Mouse (Mus musculus) limb, embryonic 13.5 days (tissue): ENCODE measurements around the gene Traf4. TPM values are rescaled to one million over a fixed set of nuclear protein-coding genes. Genes with fewer than 3 reads are reported as not detected.

Experiments used
- ATAC-seq: fragments of 200-750 bp; cut with Nextera tagmentation; 2 replicates; pipeline ENCODE4 v1.8.0; 2017; ENCODE audit warnings: low read depth, moderate number of reproducible peaks, moderate TSS enrichment; ENCODE audit not compliant: low FRiP score
- H3K27ac ChIP-seq: fragments of 300-500 bp; sonication (generic); 2 replicates; pipeline ENCODE4 v1.5.1; 2015; ENCODE audit warnings: inconsistent platforms, mild to moderate bottlenecking, moderate library complexity
- H3K27me3 ChIP-seq: fragments of 300-500 bp; sonication (generic); 2 replicates; pipeline ENCODE4 v1.6.1; 2015; ENCODE audit warnings: mild to moderate bottlenecking, inconsistent platforms
- H3K36me3 ChIP-seq: fragments of 300-500 bp; sonication (generic); 2 replicates; pipeline ENCODE4 v1.6.1; 2015; ENCODE audit warnings: inconsistent platforms, mild to moderate bottlenecking, moderate library complexity
- H3K4me1 ChIP-seq: fragments of 300-500 bp; sonication (generic); 2 replicates; pipeline ENCODE4 v1.6.1; 2015; ENCODE audit warnings: inconsistent platforms
- H3K4me2 ChIP-seq: fragments of 300-500 bp; sonication (generic); replicated peaks from 2 replicates; pipeline ENCODE4 v1.6.1; 2015; ENCODE audit warnings: inconsistent platforms, mild to moderate bottlenecking, moderate library complexity
- H3K4me3 ChIP-seq: fragments of 300-500 bp; sonication (generic); 2 replicates; pipeline ENCODE4 v1.5.1; 2015; ENCODE audit warnings: moderate library complexity, mild to moderate bottlenecking, inconsistent platforms
- H3K9ac ChIP-seq: fragments of 300-500 bp; sonication (generic); 2 replicates; pipeline ENCODE4 v1.6.1; 2015; ENCODE audit warnings: mild to moderate bottlenecking, inconsistent platforms
- H3K9me3 ChIP-seq: fragments of 300-500 bp; sonication (generic); 2 replicates; pipeline ENCODE4 v1.6.1; 2016; ENCODE audit warnings: inconsistent platforms
- WGBS: fragments of 180-500 bp; shearing (Covaris S2); methylation state at CpG from one replicate; pipeline ENCODE4 v1.1.7; 2015; 5-methylcytosine and 5-hydroxymethylcytosine counted together
- polyA plus RNA-seq: library from polyadenylated mRNA; unstranded; fragments of >200 nt; fragmentation: Nextera tagmentation; extraction: Ambion mirVana; gene quantifications from 2 replicates; pipeline ENCODE4 v1.2.1, GENCODE M21; 2015

The Traf4 gene
- polyA plus RNA-seq, 1 experiment from 2014 or later, result 108 TPM

DNA sequence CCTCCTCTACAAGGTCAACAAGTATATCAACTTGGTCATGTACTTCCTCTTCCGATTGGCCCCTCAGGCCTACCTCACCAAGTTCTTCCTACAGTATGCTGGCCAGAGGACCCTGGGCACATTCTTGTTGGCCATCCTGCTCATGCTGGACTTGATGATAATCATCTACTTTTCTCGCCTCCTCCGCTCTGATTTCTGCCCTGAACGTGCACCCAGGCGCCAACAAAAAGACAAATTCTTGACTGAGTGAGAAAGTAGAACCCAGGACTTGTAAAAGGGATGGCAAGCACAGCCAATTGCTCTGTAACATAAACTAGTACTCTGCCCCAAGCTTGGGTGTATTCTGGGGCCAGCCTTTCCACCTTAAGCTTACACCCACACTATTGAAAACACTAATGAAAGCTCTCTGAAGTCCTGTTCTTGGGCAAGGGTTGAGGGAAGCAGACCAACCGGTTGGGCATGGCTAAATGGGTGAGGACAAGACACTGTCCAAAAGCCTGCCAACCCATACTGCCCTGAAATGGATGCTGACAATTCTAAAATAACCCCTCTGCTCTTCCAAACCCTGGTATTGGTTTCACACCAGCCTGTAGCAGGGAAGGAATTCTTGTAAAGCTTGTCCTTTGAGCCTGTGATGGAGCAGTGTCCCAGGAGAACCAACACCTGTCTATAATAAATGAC lies 14.8 kb upstream of the Traf4 start:
- Histone ChIP-seq H3K9me3 (no peaks in the 10 kb centered on the region), H3K4me3 (peak overlapping the region; percentile 68; the same call in 1 of the 2 replicates), H3K4me1 (peaks cover 57% of the 10 kb centered on the region), H3K27me3 (no peaks in the 10 kb centered on the region), H3K27ac (0 out of 2 replicates have a peak overlapping the region, but pooled peaks have one; percentile 28), H3K4me2 (peak overlapping the region; percentile 91), H3K36me3 (peaks cover 34% of the 10 kb centered on the region), H3K9ac (peak overlapping the region; percentile 43; the same call in 1 of the 2 replicates)
- no peak for ATAC-seq
- 74% methylated on average over 6 of the region's 6 CpGs for WGBS

GRCm38 (mm10) chr11:78179438-78179999 lies 14.1 kb upstream of the Traf4 start:
- no peaks in the 10 kb centered on the region for H3K27me3 ChIP-seq
- H3K9ac ChIP-seq, result peak overlapping the region; percentile 87
- peaks cover 63% of the 10 kb centered on the region for H3K4me1 ChIP-seq
- H3K36me3 ChIP-seq, result peaks cover 34% of the 10 kb centered on the region
- peak overlapping the region; percentile 68 for H3K4me3 ChIP-seq
- H3K9me3 ChIP-seq, result no peaks in the 10 kb centered on the region
- WGBS, result 26% methylated on average over 8 of the region's 8 CpGs
- peak overlapping the region; percentile 98 for H3K27ac ChIP-seq
- ATAC-seq, result no peak
- peak overlapping the region; percentile 91 for H3K4me2 ChIP-seq

DNA sequence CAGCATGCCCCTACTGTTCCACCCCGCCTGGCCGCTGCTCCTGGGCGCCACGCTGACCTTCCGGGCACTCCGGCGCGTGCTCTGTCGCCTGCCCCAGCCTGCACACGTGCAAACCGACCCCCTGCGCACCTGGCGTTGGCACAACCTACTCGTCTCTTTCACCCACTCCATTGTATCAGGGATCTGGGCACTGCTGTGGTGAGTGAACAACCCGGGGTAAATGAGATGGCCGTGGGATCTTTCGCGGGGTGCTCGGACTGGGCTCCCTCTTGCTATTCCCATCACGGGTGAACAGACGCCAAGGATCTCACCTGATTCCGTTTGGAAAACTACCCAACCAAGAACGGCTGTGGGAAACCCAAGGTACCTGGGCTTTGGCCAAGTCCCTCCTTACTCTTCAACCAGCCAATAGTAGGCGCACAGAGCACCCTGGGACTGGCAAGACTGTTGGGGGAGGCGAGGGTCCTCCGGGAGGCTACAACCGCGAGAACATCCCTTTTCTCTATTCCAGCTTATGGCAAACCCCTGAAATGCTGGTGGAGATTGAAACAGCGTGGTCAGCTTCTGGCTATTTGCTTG lies 13.6 kb upstream of the Traf4 start:
- H3K9ac ChIP-seq, result peak overlapping the region; percentile 87
- peak overlapping the region; percentile 91 for H3K4me2 ChIP-seq
- H3K27me3 ChIP-seq, result no peaks in the 10 kb centered on the region
- H3K36me3 ChIP-seq, result peaks cover 34% of the 10 kb centered on the region
- peak; percentile 0; the same call in 1 of the 2 replicates for ATAC-seq
- peak overlapping the region; percentile 98 for H3K27ac ChIP-seq
- H3K9me3 ChIP-seq, result no peaks in the 10 kb centered on the region
- H3K4me3 ChIP-seq, result peak overlapping the region; percentile 68
- H3K4me1 ChIP-seq, result peaks cover 62% of the 10 kb centered on the region
- 1% methylated on average over 29 of the region's 29 CpGs for WGBS

DNA sequence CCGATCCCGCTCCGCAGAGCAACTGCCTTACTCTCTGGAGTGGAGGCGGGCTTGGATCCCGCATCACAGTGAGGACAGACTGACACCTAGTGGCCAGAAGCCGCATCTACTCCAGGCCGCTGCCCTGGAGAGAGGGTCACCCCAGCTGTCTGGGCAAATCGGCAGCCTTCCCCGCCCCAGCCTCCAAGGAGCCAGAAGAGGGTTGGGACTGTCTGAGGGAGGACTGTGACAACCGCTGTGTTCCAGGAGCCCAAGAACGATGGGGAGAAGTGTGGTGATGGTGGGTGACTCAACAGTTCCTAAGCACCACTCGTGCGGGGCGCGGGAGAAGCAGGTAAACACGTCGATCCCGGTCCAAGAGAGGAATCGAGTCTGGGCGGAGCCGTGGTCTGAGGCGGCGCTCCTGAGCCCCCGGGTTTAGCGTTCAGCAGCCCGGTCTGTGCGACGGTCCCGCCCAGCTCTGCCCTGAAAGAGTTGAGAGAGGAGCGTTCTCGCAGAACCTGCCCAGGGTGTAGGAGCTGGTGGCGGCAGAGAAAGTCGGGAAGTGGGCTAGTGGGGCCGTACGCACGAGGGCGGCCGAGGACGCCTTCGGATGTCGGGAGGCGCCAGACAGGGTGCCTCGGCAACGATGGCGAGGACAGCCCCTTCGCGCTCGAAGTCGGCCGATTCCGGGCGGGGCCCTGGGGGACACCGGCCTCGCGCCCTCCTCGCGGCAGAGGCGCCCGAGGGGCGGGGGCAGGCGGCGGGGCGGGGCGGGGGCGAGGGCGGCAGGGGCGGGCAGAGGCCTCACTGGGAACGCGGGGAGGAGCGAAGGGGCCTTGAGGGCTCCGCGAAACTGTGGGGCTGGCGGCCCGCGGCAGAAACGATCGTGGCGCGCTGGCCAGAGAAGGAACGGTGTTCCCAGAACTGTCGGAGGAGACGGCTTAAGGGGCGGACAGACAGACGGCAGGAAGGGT lies 12.8 kb upstream of the Traf4 start:
- peak overlapping the region; percentile 68 for H3K4me3 ChIP-seq
- peaks cover 60% of the 10 kb centered on the region for H3K4me1 ChIP-seq
- peak; percentile 85 for ATAC-seq
- peak overlapping the region; percentile 91 for H3K4me2 ChIP-seq
- under 1% methylated on average over 72 of the region's 84 CpGs for WGBS
- H3K27me3 ChIP-seq, result no peaks in the 10 kb centered on the region
- H3K27ac ChIP-seq, result peak overlapping the region; percentile 98
- peaks cover 34% of the 10 kb centered on the region for H3K36me3 ChIP-seq
- peak overlapping the region; percentile 87 for H3K9ac ChIP-seq
- no peaks in the 10 kb centered on the region for H3K9me3 ChIP-seq

GRCm38 (mm10) chr11:78177437-78177836 lies 12.0 kb upstream of the Traf4 start:
- H3K4me2 ChIP-seq, result peak overlapping the region; percentile 91
- peaks cover 59% of the 10 kb centered on the region for H3K4me1 ChIP-seq
- H3K27me3 ChIP-seq, result no peaks in the 10 kb centered on the region
- H3K4me3 ChIP-seq, result peak overlapping the region; percentile 68
- WGBS, result 1% methylated on average over 10 of the region's 10 CpGs
- H3K36me3 ChIP-seq, result peaks cover 36% of the 10 kb centered on the region
- H3K27ac ChIP-seq, result peak overlapping the region; percentile 98
- ATAC-seq, result no peak
- H3K9ac ChIP-seq, result peak overlapping the region; percentile 66
- H3K9me3 ChIP-seq, result no peaks in the 10 kb centered on the region

DNA sequence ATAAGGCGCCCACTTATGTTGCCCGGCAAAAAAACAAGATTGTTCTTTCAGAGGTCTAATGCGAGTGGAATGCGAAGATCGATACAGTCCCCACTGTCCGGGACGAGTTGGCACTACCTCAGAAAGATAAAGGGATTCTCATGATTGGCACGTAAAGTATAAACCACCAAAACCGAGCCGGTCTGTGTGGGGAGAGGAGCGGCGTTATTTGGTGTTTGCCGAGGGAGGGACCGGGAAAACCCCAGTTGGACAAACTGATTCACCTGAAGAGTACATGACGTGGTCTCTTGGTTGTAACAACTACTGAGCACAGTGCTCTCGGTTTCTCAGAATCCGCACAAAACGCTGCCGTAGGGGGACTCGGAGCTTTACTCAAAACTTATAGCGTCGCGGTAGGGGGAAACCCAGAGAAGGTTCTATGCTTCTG lies 11.5 kb upstream of the Traf4 start:
- Histone ChIP-seq H3K4me2 (peak overlapping the region; percentile 91), H3K4me3 (peak overlapping the region; percentile 68), H3K9ac (peak overlapping the region; percentile 66), H3K27me3 (no peaks in the 10 kb centered on the region), H3K4me1 (peaks cover 54% of the 10 kb centered on the region), H3K27ac (peak overlapping the region; percentile 98; the same call in 1 of the 2 replicates), H3K9me3 (no peaks in the 10 kb centered on the region), H3K36me3 (peaks cover 36% of the 10 kb centered on the region)
- WGBS, result under 1% methylated on average over 23 of the region's 23 CpGs
- no peak for ATAC-seq

GRCm38 (mm10) chr11:78176402-78176862 lies 11.0 kb upstream of the Traf4 start, which contains the start of the genes Nek8 and Tlcd1:
Gene Nek8, minus strand, starts transcription at chr11:78176675.
Gene Tlcd1, plus strand, starts transcription at chr11:78176711.
- peak; percentile 71 for ATAC-seq
- peak within 1 kb of the TSS; percentile 98 for H3K27ac ChIP-seq
- H3K9me3 ChIP-seq, result no peaks in the 10 kb centered on the region
- H3K9ac ChIP-seq, result peak within 1 kb of the TSS; percentile 66
- H3K4me3 ChIP-seq, result peak within 1 kb of the TSS; percentile 68
- WGBS, result under 1% methylated on average over 32 of the region's 32 CpGs
- H3K36me3 ChIP-seq, result peaks cover 34% of the 10 kb centered on the region
- no peaks in the 10 kb centered on the region for H3K27me3 ChIP-seq
- H3K4me2 ChIP-seq, result peak within 1 kb of the TSS; percentile 91
- peaks cover 49% of the 10 kb centered on the region for H3K4me1 ChIP-seq

GRCm38 (mm10) chr11:78175771-78176401 lies 10.5 kb upstream of the Traf4 start:
- peaks cover 32% of the 10 kb centered on the region for H3K36me3 ChIP-seq
- ATAC-seq, result no peak

GRCm38 (mm10) chr11:78174506-78174905 lies 9.1 kb upstream of the Traf4 start:
- peaks cover 30% of the 10 kb centered on the region for H3K4me1 ChIP-seq
- H3K9me3 ChIP-seq, result no peaks in the 10 kb centered on the region
- H3K36me3 ChIP-seq, result peaks cover 20% of the 10 kb centered on the region
- no peak overlapping the region for H3K27ac ChIP-seq
- no peak for ATAC-seq
- H3K27me3 ChIP-seq, result no peaks in the 10 kb centered on the region
- H3K4me3 ChIP-seq, result no peak overlapping the region
- no peak overlapping the region for H3K9ac ChIP-seq
- H3K4me2 ChIP-seq, result no peak overlapping the region
- 95% methylated on average over 3 of the region's 3 CpGs for WGBS

More at GRCm38 (mm10) chr11:78175771-78176401, 10.5 kb upstream of the Traf4 start:
- 4% methylated on average over 10 of the region's 10 CpGs for WGBS
- H3K9me3 ChIP-seq, result no peaks in the 10 kb centered on the region
- H3K27ac ChIP-seq, result peak overlapping the region; percentile 98; the same call in 1 of the 2 replicates
- H3K9ac ChIP-seq, result no peak overlapping the region
- peak overlapping the region; percentile 91 for H3K4me2 ChIP-seq
- peaks cover 44% of the 10 kb centered on the region for H3K4me1 ChIP-seq
- H3K4me3 ChIP-seq, result peak overlapping the region; percentile 68
- no peaks in the 10 kb centered on the region for H3K27me3 ChIP-seq

DNA sequence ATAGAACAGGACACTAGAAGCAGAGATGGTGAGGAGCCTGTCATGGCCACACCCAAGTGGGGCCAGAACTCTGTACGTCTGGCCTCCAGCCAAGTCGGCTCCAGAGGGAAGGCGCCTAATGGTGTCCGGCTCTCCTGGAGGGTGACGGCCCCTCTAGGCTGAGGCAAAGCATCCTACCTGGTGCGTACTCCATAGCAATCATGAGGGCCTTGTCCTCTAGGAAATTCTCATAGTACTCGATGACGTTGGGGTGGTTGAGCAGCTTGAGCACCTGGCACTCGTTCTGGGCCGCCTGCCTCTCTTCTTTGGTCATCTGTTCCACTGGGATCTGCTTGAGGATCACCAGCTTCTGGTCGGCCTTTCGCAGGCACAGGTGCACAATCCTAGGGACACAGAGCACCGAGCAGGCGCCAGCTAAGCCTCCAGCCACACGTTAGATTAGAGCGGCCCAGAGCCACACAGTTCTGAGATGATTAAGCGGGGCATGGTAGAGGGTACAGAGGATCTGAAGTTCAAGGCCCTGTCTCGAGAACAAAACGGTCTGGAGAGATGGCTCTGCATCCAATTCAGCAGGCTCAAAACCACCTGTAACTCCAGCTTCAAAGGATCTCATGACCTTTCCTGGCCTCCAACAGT lies 7.5 kb upstream of the Traf4 start:
- no peak for ATAC-seq
- no peak overlapping the region for H3K4me2 ChIP-seq
- H3K9me3 ChIP-seq, result no peaks in the 10 kb centered on the region
- no peak overlapping the region for H3K9ac ChIP-seq
- WGBS, result 78% methylated on average over 19 of the region's 19 CpGs
- H3K36me3 ChIP-seq, result peaks cover 19% of the 10 kb centered on the region
- peaks cover 21% of the 10 kb centered on the region for H3K4me1 ChIP-seq
- H3K27me3 ChIP-seq, result no peaks in the 10 kb centered on the region
- no peak overlapping the region for H3K4me3 ChIP-seq
- H3K27ac ChIP-seq, result no peak overlapping the region
